Mouse (Mus musculus) adrenal gland, adult 8-10 months (tissue): ENCODE measurements around the gene Ptpn4. TPM values are rescaled to one million over a fixed set of nuclear protein-coding genes. Genes with fewer than 3 reads are reported as not detected.

Experiments
- DNase-seq: peaks from one replicate; pipeline ENCODE4 v3.0.0; 2022
- total RNA-seq, 4 experiments: library from RNA; stranded (reverse); gene quantifications; 2 replicates each; pipeline ENCODE4 v1.2.4; 2022

The Ptpn4 gene
- total RNA-seq, 4 experiments from 2014 or later = 21.8 to 35.5 (median 30.3) TPM

DNA sequence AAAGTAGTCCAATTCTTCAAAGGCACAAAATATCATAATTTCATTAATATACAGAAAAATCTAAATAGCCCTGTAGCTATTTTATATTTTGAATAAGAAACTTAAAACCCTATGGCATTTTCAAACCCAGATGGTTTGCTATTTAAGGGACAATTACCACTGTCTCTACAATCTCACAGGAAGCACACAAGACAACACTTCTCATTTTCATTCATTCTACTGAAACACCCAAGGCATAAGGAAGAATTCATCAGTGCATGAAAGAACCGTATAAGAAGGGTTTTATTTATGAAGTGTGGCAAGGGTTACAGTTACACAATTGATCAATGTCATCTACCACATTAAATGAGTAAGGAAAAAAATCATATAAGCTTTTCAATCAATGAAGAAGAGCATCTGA lies 32.8 kb downstream of the Ptpn4 start:
- DNase-seq = no peak

DNA sequence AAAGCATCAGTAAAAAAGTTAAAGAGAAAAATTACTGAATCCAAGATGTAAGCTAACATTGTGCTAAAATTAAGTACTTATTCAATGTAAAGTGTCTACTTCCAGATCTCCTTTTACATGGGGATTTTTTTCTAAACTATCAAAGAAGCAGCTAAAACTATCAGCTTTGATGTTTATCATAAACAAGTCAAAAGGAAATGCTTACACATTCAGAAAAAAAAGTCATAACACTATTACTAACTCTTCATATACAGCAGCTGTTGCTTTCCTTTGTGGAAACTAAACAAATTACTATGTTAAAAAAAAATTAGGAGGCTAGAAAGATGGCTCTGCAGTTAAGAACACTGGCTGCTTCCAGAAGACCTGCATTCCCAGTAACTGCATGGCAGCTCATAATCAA lies 42.2 kb downstream of the Ptpn4 start:
- DNase-seq = no peak

DNA sequence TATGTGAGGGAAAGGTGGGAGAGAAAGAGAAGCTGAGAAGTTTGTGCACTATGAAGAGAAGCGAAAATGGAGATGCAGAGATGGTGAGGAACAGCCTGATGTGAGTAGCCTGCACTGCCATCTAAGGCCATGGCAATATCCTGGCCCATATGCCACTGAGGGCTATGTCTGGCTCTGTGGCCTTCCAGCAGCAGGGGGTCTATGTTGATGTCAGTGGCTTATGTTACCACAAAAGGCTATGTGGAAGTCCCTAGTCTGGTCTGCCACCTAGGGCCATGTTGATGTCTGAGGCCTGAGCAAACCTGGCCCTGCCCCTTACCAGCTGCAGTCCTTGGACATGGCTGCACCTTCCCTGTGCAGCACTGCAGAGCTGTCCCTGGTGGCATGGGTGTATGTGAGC lies 43.1 kb downstream of the Ptpn4 start:
- no peak for DNase-seq

DNA sequence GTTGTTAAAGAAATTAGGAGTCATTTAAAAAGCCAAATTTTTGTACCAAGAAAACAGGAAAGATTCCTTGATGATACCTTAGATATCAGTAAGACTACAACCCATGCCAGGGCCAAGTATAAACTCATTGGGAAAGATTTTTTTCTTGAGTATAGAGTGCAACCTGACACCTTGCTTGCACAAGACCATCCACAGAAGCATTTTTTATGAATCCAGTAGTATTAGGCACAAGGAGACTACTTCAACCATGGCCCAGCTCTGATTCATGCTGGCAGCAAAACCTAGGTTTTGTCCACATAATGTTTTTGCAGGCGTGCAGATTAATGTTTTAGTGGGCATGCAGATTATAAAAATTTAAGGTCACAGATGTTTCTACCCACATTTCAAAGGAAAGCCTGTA lies 46.8 kb downstream of the Ptpn4 start:
- DNase-seq = no peak

DNA sequence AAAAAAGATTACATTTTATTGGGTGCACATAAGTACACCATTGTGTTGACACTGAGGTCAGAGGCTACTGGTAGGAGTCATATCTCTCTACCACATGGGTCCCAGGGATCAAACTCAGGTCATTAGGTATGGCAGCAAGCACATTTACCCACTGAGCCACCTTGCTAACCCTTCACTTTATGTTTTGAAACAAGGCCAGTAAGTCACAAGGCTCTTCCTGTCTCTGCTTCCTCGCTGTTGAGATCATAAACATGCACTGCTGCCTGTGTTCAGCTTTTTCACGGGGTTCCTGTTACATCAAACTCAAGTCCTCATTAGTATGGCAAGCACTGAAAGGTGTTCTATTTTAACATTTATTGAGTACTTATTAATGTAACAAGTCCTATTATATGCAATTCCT lies 61.5 kb downstream of the Ptpn4 start:
- no peak for DNase-seq

DNA sequence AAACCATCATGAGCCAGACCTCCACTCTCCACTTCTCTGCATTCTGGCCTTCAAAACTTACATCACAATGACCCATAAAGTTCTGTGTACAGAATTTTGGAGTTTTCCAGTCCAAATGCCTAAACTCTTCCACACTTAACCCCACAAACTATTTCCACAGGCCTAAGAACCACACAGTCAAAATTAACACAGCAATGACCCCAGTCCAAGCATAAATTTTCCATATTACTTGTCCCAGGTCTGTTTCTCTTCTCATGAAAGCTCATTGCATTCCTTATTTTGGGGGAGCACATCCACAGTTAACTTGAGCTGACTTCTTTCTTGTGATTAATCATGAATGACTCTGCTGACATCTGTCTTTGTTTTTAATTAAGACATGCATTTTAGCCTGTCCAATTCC lies 101.7 kb downstream of the Ptpn4 start:
- no peak for DNase-seq

DNA sequence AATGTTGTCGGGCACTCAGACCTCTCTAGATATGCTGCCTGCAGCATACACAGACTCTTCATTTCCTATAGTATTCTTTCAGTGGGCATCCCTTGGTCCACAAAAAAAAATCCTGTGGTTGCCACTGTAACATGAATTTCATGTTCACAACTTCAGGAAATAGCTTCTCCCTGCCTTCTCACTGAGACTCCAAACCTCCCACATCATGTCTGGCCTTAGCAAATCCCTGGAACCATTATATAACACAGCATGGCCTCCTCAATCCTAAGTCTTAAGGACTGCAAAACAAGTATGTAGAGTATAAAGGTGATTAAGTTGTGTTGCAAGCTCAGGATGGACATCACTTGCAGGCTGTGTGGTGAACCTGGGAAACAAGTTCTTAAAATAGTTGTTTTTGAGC lies 102.6 kb downstream of the Ptpn4 start:
- no peak for DNase-seq

DNA sequence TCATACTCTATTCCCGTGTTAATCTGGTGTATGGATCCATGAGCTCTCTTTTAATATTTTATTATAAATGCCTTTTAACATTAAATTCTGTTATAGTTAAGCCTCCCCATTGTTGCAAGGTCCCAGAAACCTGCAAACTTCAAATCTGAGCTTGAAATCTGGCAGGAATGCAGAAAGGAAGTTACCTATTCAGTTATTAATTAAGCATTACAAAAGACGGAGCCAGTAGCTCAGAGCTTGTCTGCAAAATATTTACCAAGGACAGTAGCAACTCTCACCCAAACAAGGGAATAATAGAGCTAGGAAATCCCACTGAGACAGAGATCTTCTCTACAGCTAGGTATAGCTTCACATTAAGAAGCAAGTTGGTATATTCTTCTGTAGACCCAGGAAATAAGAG lies 106.2 kb downstream of the Ptpn4 start:
- no peak for DNase-seq

DNA sequence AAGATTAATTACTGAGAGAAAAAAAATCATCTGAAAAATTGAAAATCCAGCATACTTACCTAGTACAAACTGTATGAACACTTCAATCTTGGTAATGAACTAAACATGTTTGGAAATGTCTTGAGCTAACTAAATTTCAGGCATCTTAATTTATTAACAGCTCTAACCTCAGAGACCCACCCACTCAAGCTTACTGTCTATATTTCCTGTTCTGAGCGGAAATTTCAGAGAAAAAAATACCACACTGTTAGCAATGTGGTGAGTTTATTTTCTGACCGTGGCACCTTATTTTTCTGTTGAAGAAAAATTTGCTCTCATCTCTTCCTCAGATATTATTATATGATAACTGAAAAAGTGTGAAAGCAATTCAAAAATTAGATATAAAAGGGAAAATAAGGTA lies 124.4 kb downstream of the Ptpn4 start:
- no peak for DNase-seq

DNA sequence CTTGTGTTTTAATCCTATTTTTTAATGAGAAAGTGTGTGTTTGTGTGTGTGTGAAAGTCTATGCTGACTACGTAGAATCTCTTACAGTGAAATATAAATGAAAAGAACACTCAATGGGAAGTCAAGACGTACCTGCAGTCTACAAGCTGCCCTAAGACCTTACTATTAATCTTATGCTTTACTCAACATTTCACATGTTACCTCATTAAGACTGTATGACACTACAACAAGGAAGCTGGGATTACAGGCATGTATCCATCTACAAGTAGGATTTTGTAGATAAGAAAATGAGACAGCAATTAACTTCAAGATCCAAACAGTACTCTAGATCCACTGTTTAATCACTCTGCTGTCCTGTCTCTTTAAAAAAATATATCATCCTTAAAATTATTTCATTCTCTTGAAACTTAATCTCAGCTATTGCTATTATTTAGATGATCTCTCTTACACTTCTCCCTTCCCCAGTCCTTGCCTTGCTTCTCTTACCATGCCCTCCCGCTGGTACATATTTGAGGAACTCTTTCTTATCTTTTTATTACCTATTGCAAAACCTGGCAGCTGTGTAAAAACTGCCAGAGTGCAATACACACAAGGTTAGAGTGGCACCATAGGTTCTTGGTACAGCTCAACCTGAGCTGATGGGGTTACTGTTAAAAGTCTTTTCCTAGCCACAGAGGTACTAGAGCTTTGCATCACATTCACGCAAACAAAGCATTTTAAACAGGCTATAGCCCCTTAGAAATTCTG lies 130.8 kb downstream of the Ptpn4 start:
- no peak for DNase-seq

DNA sequence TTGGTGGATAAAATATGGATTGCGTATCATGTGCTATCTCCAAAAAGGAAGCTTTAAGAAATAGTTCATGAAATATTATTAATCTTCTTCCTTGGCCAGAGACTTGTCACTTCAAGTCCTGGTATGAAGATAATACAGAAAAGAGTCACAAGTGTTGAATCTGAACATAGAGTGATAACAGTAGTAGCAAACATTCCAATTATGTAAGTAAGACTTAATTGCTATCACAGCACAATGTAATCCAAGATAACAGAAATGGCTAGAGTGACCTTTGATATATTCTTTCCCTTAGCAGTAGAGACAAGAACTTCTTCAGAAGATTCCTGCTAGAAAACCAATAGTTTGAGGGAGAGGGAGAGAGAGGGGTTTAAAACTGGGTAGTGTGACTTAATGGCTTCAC lies 140.6 kb downstream of the Ptpn4 start:
- DNase-seq = no peak

DNA sequence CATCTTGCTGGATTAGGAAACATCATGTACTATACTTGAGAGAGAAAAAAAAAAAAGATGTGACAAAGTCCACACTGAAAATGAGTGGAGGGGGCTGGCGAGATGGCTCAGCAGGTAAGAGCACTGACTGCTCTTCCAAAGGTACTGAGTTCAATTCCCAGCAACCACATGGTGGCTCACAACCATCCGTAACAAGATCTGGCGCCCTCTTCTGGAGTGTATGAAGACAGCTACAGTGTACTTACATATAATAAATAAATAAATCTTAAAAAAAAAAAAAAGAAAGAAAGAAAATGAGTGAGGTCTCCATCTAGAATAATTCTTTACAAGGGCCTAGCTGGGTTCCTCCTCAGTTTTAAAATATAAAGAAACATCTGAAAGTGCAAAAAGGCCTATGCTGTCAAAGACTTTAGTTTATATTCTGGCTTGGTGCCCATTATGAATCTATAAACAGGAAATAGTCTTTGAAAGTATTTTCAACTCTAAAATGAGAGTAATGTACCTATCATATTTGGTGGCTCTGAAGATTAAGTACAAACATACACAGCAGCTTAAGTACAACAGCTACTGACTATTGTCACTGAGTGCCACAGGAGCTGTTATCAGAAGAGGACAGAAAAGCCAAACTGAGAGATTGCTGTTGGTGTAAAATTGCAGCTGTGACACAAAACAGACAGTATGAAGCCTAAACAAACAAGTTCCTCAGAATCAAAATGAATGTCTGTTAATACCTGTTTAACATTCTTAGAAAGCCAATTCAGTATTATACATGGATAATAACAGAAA lies 151.4 kb downstream of the Ptpn4 start:
- no peak for DNase-seq

DNA sequence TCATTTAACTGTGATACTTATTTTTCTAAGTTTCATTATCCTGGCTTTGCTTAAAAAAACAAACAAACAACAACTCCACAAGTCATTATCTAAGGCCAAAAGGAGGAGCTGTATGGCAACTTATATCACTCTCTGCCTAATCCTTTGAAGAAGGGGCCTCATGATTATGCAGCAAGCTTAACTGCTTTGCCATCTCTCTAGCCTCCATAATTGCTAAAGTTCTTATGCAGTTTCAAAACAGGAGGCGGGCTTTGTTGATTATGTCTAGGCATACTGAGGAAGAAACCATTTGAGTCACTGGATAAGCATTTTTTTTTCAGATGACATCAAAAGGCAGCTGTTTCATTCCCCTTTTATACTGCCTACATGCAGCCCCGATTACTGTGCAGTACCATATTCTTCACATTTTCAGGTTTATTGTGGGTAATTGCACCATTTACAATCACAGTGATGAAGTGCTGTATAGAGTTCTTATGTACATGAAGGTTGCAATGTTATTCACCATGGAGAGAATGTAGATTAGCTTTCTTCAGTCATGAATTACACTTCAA lies 155.7 kb downstream of the Ptpn4 start:
- DNase-seq = no peak

DNA sequence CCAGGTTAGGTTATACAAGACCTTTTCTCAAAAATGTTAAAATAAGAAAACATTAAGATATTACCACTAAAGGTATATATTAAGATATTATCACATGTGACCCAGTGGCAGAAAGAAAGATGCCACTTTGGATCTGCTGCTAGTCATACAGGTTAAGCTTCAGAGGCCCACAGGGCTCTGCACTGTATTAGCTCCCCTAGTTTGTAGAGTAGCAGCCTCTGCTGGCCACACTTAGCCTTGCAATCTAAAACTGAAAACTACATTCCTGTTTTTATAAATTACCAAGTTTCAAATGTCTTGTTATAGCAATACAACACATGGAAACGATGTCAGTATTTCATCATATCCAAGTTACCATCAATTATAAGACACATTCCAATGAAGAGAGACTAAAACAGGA lies 162.4 kb downstream of the Ptpn4 start:
- no peak for DNase-seq

DNA sequence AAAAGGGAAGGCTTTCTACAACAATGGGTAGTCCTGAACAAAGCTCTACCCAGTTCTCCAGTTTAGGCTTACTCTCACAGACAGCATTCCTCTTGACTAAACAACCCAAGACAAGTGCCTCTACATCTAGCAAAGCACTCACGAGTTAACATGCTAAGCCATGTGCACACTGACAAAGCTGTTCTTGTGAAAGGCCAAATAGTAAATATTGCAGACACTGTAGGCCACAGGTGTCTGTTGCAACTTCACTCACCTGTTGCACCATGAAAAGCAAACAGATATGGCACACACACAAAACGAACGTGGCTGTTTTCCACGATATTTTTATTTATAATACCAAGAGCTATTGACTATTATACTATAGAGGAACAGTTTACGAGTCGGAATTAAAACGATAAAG lies 170.5 kb downstream of the Ptpn4 start:
- no peak for DNase-seq

DNA sequence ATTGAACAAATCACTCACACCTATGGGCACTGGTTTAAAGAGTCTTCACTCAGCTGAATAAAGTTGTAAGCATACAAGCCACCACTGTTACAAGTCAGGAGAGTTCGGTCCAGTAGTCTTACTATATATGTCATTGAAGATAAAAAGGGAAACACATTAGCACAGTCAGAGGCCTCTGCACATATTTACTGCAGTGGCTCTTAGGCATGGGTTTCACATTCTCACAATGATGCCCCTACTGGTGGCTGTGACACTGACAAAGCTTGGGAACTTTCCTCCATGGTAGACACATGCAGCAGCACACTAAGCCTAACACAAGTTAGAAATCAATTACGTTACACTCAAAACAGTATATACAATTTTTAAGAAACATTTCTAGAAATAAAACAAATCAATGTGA lies 183.1 kb downstream of the Ptpn4 start:
- no peak for DNase-seq

DNA sequence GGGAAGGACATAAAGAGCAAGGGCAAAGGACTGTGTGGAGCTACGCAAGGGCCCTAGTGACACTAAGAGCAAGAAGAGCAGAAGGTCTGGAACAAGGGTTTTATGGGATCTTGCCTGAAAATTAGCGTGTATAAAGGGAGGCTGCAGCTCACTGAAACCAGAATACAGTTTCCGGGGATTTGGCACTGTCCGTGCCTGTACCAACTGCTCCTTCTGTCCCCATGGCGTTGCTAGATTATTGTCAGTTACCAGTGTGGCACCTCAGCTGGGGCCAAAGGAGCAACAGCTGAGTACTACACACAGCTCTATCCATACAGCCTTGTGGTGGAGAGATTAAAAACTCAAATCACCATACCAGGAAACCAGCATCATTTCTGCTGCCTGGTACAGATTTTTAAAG lies 187.0 kb downstream of the Ptpn4 start:
- no peak for DNase-seq

DNA sequence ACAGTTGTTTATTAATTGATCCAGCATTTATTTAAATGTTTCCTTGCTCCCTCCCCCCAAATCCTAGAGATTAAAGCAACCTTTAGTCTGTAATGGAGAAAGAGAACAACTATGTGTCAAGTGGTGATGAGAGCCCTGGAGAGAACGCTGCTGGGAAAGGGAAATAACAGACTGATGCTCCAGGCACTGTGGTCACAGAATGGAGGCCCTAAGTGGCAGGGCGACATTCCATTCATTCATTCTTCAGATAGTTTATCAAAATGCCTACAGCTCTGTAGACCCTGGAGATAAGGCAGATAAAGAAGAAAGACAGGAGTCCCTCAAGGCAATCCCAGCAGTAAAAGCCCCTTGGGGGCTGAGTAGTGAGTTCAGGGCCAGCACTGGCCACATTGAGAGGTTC lies 187.8 kb downstream of the Ptpn4 start:
- no peak for DNase-seq

DNA sequence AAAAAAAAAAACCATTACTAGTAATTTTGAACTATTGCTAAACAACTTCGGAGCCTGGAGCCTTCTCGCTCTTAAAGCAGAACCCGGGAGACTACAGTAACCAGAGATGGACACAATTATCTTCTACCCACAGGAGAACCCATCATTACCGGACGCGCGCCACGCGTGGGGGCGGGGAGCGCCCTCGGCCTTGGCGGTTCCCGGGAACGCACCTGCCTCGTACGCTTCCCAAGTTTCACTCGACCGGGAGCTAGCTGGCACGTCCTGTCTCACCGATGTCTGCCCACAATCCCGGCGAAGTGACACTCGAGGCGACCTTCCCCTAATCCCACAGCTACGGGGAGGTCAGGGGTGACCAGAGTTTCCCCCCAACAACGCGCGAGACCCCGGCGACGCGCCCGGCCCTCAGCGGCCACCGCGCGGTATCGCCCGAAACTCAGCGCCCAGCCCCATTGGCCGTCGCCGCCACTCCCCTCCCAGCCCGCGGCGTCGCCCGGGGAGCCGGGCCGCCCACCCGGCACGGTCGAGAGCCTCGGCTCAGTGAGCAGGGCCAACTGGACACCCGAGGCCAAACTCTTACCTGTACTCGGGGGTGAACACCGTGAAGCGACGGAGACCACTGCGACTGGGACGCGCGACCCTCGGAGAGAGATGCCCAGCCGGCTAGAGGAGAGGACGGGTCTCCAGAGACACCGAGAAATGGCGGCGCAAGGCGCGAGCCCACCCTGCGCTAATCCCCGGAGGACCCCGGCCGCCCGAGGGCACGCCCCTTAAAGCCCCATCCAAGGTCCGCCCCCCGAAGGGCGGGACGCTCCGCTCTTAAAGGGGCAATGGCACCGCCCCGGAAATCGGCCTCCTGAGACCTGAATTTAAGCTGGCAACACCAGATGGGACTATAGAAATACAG lies 189.0 kb downstream of the Ptpn4 start, which contains the start of gene Epb41l5:
TSS of gene Epb41l5 (minus strand) at position 796 of the 907 bp plus-strand sequence.
- DNase-seq = peak; percentile 73

DNA sequence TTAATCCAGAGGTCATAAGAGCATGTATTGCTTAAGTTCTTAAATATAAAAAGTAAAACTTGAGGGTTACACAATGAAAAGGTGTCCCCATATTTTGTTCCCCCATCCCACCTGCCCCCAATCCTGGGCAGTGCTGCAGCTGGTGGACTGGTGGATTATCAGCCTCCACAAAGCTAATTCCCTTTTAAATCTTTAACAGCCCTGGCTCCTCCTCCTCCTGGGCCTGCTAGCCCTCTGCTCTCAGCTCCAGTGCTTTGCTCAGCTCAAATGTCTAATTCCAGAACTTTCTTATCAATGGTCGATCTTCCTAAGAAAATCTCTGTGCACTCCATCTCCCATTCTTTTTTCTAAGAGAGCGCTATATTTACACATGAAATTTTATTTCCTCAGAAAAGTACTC lies 191.1 kb downstream of the Ptpn4 start:
- no peak for DNase-seq

DNA sequence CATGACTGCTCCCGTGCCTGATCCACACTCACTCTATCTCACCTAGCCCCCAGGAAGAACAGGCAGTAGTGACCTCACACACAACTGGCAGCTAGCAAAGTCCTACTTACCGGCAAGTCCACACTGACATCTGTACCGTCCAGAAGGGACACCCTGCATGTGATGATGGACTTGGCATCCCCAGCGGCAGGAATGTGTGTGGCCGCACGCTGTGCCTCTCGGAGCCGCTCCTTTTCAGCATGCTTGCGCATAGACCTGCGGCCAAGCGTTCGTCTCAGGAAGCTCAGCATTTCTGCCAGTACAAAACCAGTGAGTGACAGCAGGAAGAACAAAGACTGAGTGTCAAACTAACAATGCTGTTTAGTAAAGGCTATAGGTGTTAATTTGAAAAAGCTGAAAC lies 195.0 kb downstream of the Ptpn4 start:
- no peak for DNase-seq

DNA sequence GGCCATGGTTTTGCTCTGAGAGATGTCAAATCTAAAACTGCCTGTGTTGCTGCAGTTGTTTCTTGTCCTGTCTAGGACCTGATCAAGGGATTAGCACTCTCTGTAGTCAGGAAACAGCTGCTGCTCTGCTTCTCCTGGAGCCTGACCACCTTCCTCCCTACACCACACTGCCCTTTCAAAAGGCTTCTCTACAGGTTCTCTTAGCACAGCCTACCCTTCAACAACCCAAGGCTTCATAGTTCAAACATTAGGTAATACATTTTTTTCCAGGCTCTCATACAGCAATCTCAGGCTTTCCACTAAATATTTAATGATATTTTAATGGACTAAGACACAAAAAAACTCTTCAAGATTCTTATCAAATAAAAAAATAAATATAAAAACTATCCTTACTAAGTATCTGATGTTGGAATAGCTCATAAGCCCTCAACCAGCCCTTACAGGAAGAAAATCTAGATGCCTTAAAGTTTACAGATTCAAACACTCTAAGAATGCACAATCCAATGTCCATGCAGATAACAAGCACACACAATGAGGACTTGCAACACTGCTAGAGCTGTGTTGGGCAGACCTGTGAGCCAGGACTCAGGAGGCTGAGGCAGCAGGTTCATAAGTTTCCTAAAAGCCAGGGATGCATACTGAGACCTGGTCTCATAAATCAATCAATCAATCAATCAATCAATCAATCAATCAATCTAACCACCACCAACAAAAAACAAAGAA lies 196.2 kb downstream of the Ptpn4 start:
- DNase-seq = no peak
